Mouse (Mus musculus) CH12.LX (cell line): Measurements from ENCODE around the gene Golgb1.

Experiments used
- CHD2 ChIP-seq: IDR thresholded peaks from 2 replicates; pipeline ENCODE4 v1.6.1; 2011; ENCODE audit warnings: low read length, improper control_type of control experiment
- CTCF ChIP-seq, 2 experiments: IDR thresholded peaks in 1 of 2; conservative IDR thresholded peaks in 1 of 2; 2 replicates each; pipeline ENCODE4 v1.5.1; 2011 to 2012; ENCODE audit warnings: low read depth in 2 of 2, low read length in 2 of 2, improper control_type of control experiment in 1 of 2, inconsistent platforms in 1 of 2, mild to moderate bottlenecking in 1 of 2, moderate library complexity in 1 of 2
- E2F4 ChIP-seq: IDR thresholded peaks from 2 replicates; pipeline ENCODE4 v1.6.1; 2011; ENCODE audit warnings: low read depth, low read length, improper control_type of control experiment; ENCODE audit not compliant: insufficient replicate concordance
- EP300 ChIP-seq: IDR thresholded peaks from 2 replicates; pipeline ENCODE4 v1.6.1; 2011; ENCODE audit warnings: low read length, improper control_type of control experiment
- ETS1 ChIP-seq: conservative IDR thresholded peaks from 2 replicates; pipeline ENCODE4 v1.6.1; 2012; ENCODE audit warnings: low read depth, mild to moderate bottlenecking, inconsistent platforms, low read length, improper control_type of control experiment, moderate library complexity
- HCFC1 ChIP-seq: IDR thresholded peaks from 2 replicates; pipeline ENCODE4 v1.6.1; 2012; ENCODE audit warnings: low read depth, mild to moderate bottlenecking, inconsistent platforms, low read length, improper control_type of control experiment
- POLR2A ChIP-seq: IDR thresholded peaks from 2 replicates; pipeline ENCODE4 v1.6.1; 2011; ENCODE audit warnings: low read depth, mild to moderate bottlenecking, improper control_type of control experiment, low read length
- POLR2AphosphoS2 ChIP-seq: IDR thresholded peaks from 2 replicates; pipeline ENCODE4 v1.6.1; 2011; ENCODE audit warnings: low read depth, low read length, improper control_type of control experiment
- ZNF384 ChIP-seq: IDR thresholded peaks from 2 replicates; pipeline ENCODE4 v1.6.1; 2012; ENCODE audit warnings: low read depth, low read length, improper control_type of control experiment, inconsistent platforms

- TF ChIP-seq HCFC1 (peak; percentile 74), EP300 (peak; percentile 86), E2F4 (no peak), ETS1 (peak; percentile 89), POLR2A (peak; percentile 90), ZNF384 (no peak), CTCF (conservative IDR thresholded peaks at IDR 0.05 in 1 of 2, IDR thresholded peaks at IDR 0.05 in 1 of 2; ENCODE audit: low read depth in 2 of 2, low read length in 2 of 2) (peak in 1 of 2 experiments; percentile 55; a peak in 2 of 4 replicates), POLR2AphosphoS2 (no peak), CHD2 (no peak; the same call in 1 of the 2 replicates)
Measured at GRCm38 (mm10) chr16:36934841-36935620, 60.1 kb downstream of the Golgb1 start, which contains the start of gene Hcls1.
